Mouse (Mus musculus): Measurements from ENCODE around the gene Smtnl2. TPM values are rescaled to one million over a fixed set of nuclear protein-coding genes. Genes with fewer than 3 reads are reported as not detected.

Gene Smtnl2
- polyA plus RNA-seq, 1 experiment from 2014 or later = 26.9 TPM

DNA sequence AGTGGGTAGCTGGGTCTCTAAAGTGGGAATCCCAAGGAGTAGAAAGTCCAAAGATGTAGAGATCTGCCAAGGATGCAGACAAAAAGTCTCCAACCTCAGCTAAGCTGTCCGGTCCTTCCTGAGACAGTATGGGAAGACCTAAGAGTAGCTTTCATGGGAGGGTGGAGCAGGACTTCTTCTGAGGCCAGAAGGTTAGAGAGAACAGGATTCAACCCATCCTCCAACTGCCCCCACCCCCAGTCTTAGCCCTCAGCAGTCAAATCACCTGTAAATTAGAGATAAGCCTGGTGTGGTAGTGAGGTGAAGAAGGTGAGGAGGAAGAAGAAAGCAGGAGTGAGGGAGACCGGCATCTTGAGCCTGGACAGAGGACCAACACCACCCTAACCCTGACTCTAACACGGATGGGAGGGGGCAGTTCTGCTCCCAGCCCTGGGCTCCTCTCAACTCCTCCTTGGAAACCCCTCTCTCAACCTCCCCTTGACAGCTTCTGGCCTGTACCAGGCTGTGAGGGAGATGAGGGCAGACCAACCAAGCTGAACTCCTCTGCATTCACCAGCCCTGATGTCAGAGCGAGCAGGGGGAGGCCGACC, 2.2 kb upstream of the Smtnl2 start:
- H3K4me1 ChIP-seq (replicated peaks; ENCODE audit: control insufficient read depth, insufficient read depth) = no peaks in the 10 kb centered on the region; the same call in 1 of the 2 replicates
- no peaks in the 10 kb centered on the region for H3K36me3 ChIP-seq (ENCODE audit: control insufficient read depth, insufficient read depth, low read length)
- 77% methylated on average over 5 of the region's 5 CpGs for WGBS
- H3K4me2 ChIP-seq (replicated peaks; ENCODE audit: low read depth) = no peak overlapping the region
- no peaks in the 10 kb centered on the region for H3K27me3 ChIP-seq (ENCODE audit: control insufficient read depth, insufficient read depth, low read length)
- DNase-seq (ENCODE audit: low spot score) (no peak), ATAC-seq (ENCODE audit: low FRiP score, low TSS enrichment) (no peak)
- H3K27ac ChIP-seq (replicated peaks) = peak overlapping the region; percentile 30; the same call in 1 of the 2 replicates
- H3K4me3 ChIP-seq (ENCODE audit: low read depth, low read length) = no peak overlapping the region
- H3K9me3 ChIP-seq (ENCODE audit: control insufficient read depth, low read length) = no peaks in the 10 kb centered on the region
- no peak for TF ChIP-seq EP300 (optimal IDR thresholded peaks at IDR 0.05)
- no peak for TF ChIP-seq CTCF (IDR thresholded peaks at IDR 0.05; ENCODE audit: low read depth)
- no peak overlapping the region for H3K9ac ChIP-seq (ENCODE audit: low read length)

DNA sequence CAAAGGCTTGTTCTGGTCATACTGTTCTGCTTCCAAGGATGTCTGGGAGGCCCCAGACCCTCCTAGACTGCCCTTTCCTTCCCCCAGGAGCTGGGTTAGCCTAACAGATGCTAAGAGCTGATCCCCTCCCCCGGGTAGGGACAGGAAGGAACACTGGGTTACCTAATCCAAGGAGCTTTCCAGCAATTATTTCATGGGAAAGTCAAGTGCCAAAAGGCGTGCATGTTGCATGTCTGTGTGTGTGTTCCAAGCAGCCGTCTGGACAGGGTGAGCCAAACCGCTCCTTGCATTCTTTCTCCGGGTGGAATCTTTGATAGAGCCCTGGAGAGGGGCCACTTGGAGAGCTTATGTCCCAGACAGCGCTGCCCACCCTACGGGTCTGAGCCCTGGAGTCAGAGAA, 1.5 kb upstream of the Smtnl2 start:
- DNase-seq (ENCODE audit: low spot score) = no peak
- H3K4me1 ChIP-seq (replicated peaks; ENCODE audit: control insufficient read depth, insufficient read depth) = no peaks in the 10 kb centered on the region; the same call in 1 of the 2 replicates

DNA sequence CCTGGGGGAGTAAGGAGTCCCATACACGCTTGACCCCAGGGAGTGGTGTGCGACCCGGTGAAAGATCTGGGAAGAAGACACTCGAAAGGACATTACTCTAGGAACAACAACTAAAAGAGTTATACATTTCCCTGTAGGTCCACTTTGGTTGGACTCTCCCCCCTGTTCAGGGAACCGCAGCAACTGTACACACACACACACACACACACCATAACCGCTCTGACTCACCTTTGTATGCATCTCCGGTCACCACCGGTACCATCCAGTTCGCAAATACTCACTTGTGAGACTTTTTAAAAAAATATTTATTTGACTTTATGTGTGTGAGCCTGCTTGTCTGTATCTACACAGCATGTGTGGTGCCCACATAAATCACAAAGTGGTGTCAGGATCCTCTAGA, 432 bp upstream of the Smtnl2 start:
- Histone ChIP-seq H3K27me3 (ENCODE audit: control insufficient read depth, insufficient read depth, low read length) (no peaks in the 10 kb centered on the region), H3K36me3 (ENCODE audit: control insufficient read depth, insufficient read depth, low read length) (no peaks in the 10 kb centered on the region), H3K4me2 (replicated peaks; ENCODE audit: low read depth) (peak overlapping the region; percentile 97), H3K9me3 (ENCODE audit: control insufficient read depth, low read length) (no peaks in the 10 kb centered on the region), H3K4me1 (replicated peaks; ENCODE audit: control insufficient read depth, insufficient read depth) (peaks cover 3% of the 10 kb centered on the region), H3K27ac (replicated peaks) (peak overlapping the region; percentile 67; the same call in 1 of the 2 replicates), H3K9ac (ENCODE audit: low read length) (no peak overlapping the region; the same call in 1 of the 2 replicates), H3K4me3 (ENCODE audit: low read depth, low read length) (peak overlapping the region; percentile 60)
- DNase-seq (ENCODE audit: low spot score) = peak; percentile 54
- no peak for TF ChIP-seq CTCF (IDR thresholded peaks at IDR 0.05; ENCODE audit: low read depth)
- TF ChIP-seq EP300 (optimal IDR thresholded peaks at IDR 0.05) = no peak
- 24% methylated on average over 9 of the region's 9 CpGs for WGBS
- peak; percentile 48 for ATAC-seq (ENCODE audit: low FRiP score, low TSS enrichment)

More for the DNA sequence above, 1.5 kb upstream of the Smtnl2 start:
- no peak for TF ChIP-seq EP300 (optimal IDR thresholded peaks at IDR 0.05)
- TF ChIP-seq CTCF (IDR thresholded peaks at IDR 0.05; ENCODE audit: low read depth) = no peak; the same call in 1 of the 2 replicates
- Histone ChIP-seq H3K27ac (replicated peaks) (peak overlapping the region; percentile 30; the same call in 1 of the 2 replicates), H3K9ac (ENCODE audit: low read length) (no peak overlapping the region), H3K9me3 (ENCODE audit: control insufficient read depth, low read length) (no peaks in the 10 kb centered on the region), H3K4me3 (ENCODE audit: low read depth, low read length) (no peak overlapping the region), H3K4me2 (replicated peaks; ENCODE audit: low read depth) (no peak overlapping the region), H3K36me3 (ENCODE audit: control insufficient read depth, insufficient read depth, low read length) (no peaks in the 10 kb centered on the region), H3K27me3 (ENCODE audit: control insufficient read depth, insufficient read depth, low read length) (no peaks in the 10 kb centered on the region)
- 57% methylated on average over 7 of the region's 7 CpGs for WGBS
- no peak; the same call in 1 of the 2 replicates for ATAC-seq (ENCODE audit: low FRiP score, low TSS enrichment)

DNA sequence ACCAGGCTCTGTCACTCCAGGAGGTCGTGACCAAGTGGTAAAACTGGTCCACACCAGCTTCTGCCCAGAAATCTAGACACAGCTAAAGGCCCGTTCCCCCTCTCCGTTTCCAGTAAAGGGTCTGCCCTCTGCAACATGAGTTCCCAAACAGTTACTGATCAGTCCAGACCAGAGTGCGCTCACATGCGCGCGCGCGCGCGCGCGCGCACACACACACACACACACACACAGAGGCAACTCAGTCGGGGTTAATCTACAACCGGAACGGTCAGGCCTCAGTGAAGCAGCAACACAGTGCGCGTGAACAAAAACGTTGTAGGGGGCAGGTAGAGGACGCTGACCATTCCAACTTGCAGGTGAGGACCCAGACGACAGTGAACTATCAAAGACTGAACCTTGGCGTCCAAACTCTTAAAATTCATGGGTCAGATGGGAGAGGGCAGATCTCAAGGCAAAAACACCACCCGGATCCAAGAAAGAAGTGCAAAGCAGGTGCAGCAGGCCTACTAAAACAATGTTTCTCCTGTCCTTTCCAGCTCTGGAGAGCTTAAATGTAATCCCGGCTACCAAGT, 906 bp downstream of the Smtnl2 start:
- ATAC-seq (ENCODE audit: low FRiP score, low TSS enrichment) (peak; percentile 27; the same call in 1 of the 2 replicates), DNase-seq (ENCODE audit: low spot score) (peak; percentile 68)
- H3K4me1 ChIP-seq (replicated peaks; ENCODE audit: control insufficient read depth, insufficient read depth) = peaks cover 3% of the 10 kb centered on the region
- H3K27ac ChIP-seq (replicated peaks) = peak overlapping the region; percentile 67
- H3K4me2 ChIP-seq (replicated peaks; ENCODE audit: low read depth) = peak overlapping the region; percentile 97
- H3K9me3 ChIP-seq (ENCODE audit: control insufficient read depth, low read length) = no peaks in the 10 kb centered on the region
- peak overlapping the region; percentile 60 for H3K4me3 ChIP-seq (ENCODE audit: low read depth, low read length)
- H3K27me3 ChIP-seq (ENCODE audit: control insufficient read depth, insufficient read depth, low read length) = no peaks in the 10 kb centered on the region
- TF ChIP-seq CTCF (IDR thresholded peaks at IDR 0.05; ENCODE audit: low read depth) = no peak
- TF ChIP-seq EP300 (optimal IDR thresholded peaks at IDR 0.05) = no peak
- 1% methylated on average over 25 of the region's 25 CpGs for WGBS
- peak overlapping the region; percentile 64 for H3K9ac ChIP-seq (ENCODE audit: low read length)
- no peaks in the 10 kb centered on the region for H3K36me3 ChIP-seq (ENCODE audit: control insufficient read depth, insufficient read depth, low read length)

DNA sequence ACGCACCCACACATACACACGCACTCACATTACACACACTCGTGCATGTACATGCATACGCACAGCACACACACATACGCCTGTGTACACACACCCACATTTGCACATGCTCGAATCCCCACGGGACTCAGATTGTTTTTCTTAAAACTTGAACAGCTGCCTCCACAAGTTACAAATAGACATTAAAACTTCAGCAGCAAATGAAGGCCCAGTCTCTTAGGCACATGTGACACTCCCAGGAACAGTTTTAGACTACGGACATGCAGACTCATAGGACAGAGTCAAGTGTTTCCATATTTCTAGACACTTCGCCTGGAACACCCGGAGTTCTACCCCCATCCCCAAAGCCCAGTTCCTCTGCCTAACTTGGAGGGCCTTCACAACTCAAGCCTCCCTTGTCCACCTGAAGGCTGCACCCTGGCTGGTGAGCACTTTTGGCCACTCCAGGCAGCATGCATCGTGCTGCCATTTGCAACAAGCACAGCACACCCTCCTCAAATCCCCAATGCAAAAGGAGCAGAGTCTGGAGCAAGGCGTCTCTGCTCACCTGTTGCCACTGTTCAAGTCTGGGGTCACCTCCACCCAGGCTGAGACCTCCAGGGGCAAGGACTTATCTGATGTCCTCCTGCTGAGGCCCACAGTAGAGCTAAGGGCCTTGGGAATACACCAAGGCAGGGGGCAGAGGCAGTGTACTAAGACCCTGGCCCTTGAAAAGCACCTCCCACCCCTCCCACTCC, 1.7 kb downstream of the Smtnl2 start:
- peak overlapping the region; percentile 11; the same call in 1 of the 2 replicates for H3K4me3 ChIP-seq (ENCODE audit: low read depth, low read length)
- H3K9me3 ChIP-seq (ENCODE audit: control insufficient read depth, low read length) = no peaks in the 10 kb centered on the region
- no peak overlapping the region for H3K27ac ChIP-seq (replicated peaks)
- H3K9ac ChIP-seq (ENCODE audit: low read length) = no peak overlapping the region
- no peak for TF ChIP-seq EP300 (optimal IDR thresholded peaks at IDR 0.05)
- TF ChIP-seq CTCF (IDR thresholded peaks at IDR 0.05; ENCODE audit: low read depth) = no peak
- H3K4me2 ChIP-seq (replicated peaks; ENCODE audit: low read depth) = peak overlapping the region; percentile 97
- peaks cover 3% of the 10 kb centered on the region for H3K4me1 ChIP-seq (replicated peaks; ENCODE audit: control insufficient read depth, insufficient read depth)
- H3K36me3 ChIP-seq (ENCODE audit: control insufficient read depth, insufficient read depth, low read length) = no peaks in the 10 kb centered on the region
- WGBS = 64% methylated on average over 12 of the region's 12 CpGs
- DNase-seq (ENCODE audit: low spot score) (no peak), ATAC-seq (ENCODE audit: low FRiP score, low TSS enrichment) (no peak)
- H3K27me3 ChIP-seq (ENCODE audit: control insufficient read depth, insufficient read depth, low read length) = no peaks in the 10 kb centered on the region
